Mouse (Mus musculus) embryonic facial prominence, embryonic 15.5 days (tissue): ENCODE results near the gene Hpcal1. TPM values are rescaled to one million over a fixed set of nuclear protein-coding genes. Genes with fewer than 3 reads are reported as not detected.
A peak's percentile ranks its signal among the peaks of the same experiment; 100 is the strongest.

Experiments
- ATAC-seq: fragments of 200-750 bp; cut with Nextera tagmentation; 2 replicates; pipeline ENCODE4 v1.8.0; 2017; ENCODE audit warnings: low read depth, moderate TSS enrichment; ENCODE audit not compliant: insufficient number of reproducible peaks, low FRiP score, low TSS enrichment
- H3K27ac ChIP-seq: fragments of 300-500 bp; sonication (generic); replicated peaks from 2 replicates; pipeline ENCODE4 v1.5.1; 2015; ENCODE audit warnings: mild to moderate bottlenecking, inconsistent platforms
- H3K27me3 ChIP-seq: fragments of 300-500 bp; sonication (generic); 2 replicates; pipeline ENCODE4 v1.6.1; 2015; ENCODE audit warnings: inconsistent platforms
- H3K36me3 ChIP-seq: fragments of 300-500 bp; sonication (generic); 2 replicates; pipeline ENCODE4 v1.6.1; 2015; ENCODE audit warnings: mild to moderate bottlenecking, inconsistent platforms
- H3K4me1 ChIP-seq: fragments of 300-500 bp; sonication (generic); 2 replicates; pipeline ENCODE4 v1.6.1; 2015; ENCODE audit warnings: inconsistent platforms
- H3K4me2 ChIP-seq: fragments of 300-500 bp; sonication (generic); replicated peaks from 2 replicates; pipeline ENCODE4 v1.6.1; 2015; ENCODE audit warnings: mild to moderate bottlenecking, inconsistent platforms
- H3K4me3 ChIP-seq: fragments of 300-500 bp; sonication (generic); replicated peaks from 2 replicates; pipeline ENCODE4 v1.5.1; 2015; ENCODE audit warnings: mild to moderate bottlenecking, inconsistent platforms
- H3K9ac ChIP-seq: fragments of 300-500 bp; sonication (generic); 2 replicates; pipeline ENCODE4 v1.6.1; 2015; ENCODE audit warnings: inconsistent platforms
- H3K9me3 ChIP-seq: fragments of 300-500 bp; sonication (generic); replicated peaks from 2 replicates; pipeline ENCODE4 v1.6.1; 2016; ENCODE audit warnings: inconsistent platforms
- WGBS: fragments of 180-500 bp; shearing (Covaris S2); methylation state at CpG from one replicate; pipeline ENCODE4 v1.1.7; 2015; 5-methylcytosine and 5-hydroxymethylcytosine counted together
- polyA plus RNA-seq: library from polyadenylated mRNA; unstranded; fragments of >200 nt; fragmentation: Nextera tagmentation; extraction: Ambion mirVana; gene quantifications from 2 replicates; pipeline ENCODE4 v1.2.1, GENCODE M21; 2015

The Hpcal1 gene
- polyA plus RNA-seq, 1 experiment from 2014 or later, result 60.5 TPM

DNA sequence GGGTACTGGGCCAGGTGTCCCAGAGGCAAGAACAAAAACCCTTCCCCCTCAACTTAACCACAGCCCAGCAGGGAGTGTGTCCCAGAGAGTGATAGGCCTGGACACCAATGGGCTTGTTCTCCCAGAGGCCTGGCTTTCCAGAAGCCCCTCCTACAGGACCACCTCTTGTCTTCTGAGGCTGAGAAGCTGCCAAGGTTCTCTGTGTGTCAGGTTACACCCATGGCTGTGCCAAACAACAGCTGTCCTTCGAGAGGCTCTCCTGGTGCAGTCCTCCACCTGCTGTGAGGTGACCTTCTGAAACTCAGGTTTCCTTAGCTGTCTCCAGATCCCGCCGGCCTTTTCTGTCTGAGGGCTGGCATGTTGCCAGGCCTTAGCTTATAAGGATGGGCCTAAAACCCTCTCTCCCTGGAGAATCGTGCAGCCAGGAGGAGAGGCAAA lies 29.2 kb upstream of the Hpcal1 start:
- Histone ChIP-seq H3K27me3 (no peaks in the 10 kb centered on the region), H3K9ac (no peak overlapping the region), H3K4me3 (no peak overlapping the region), H3K4me2 (no peak overlapping the region), H3K4me1 (peaks cover 11% of the 10 kb centered on the region), H3K36me3 (no peaks in the 10 kb centered on the region), H3K27ac (no peak overlapping the region), H3K9me3 (no peaks in the 10 kb centered on the region)
- WGBS, result 4% methylated on average over 4 of the region's 4 CpGs
- ATAC-seq, result peak; percentile 87

DNA sequence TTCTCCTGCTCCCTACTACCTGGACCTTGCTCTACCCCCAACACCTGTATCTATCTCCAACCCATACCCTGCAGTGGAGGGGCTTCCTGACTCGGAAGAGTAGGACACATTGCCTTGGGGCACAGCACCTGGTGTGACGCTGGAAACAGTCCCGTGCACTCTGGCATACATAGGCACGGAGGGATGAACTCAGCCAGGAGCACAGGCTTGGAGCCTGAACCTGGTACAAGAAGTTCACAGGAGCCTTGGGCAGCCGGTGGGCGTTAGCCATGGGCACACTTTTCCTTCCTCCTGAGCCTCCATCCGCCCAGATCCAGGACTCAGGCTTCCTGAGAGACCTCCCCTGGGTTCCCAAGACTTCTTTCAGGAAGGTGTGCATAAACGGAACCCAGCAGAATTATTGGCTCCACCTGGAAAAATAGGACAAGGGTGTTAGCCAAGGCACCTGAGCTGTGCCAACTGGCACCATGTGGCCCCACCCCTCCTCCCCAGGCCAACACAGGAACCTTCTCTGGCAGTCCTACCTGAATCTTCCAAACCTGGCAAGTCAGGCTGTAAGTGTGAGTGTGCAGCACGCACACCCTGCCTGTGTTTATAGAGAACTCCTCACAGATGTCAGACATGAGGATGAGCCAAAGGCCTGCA lies 26.5 kb upstream of the Hpcal1 start:
- WGBS, result 71% methylated on average over 9 of the region's 9 CpGs

DNA sequence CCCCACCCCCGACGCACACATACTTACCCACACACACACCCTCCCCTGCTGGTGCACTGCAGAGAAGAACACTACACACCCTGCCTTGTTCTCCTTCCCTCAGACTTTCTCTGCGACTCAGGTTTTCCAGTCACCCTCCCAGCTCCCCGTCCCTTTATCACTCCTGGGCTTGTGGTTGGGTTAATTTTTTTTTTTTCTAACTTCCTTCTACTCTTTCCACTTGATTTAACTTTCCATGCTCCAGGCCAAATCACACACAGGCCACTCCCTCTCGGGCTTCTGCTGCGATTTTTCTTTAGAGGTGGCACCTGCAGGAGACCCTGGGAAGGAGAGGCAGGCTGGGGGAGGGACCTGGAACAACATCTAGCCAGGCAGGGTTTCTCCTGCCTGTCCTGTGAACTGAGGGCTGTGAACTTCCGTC lies 24.7 kb upstream of the Hpcal1 start:
- Histone ChIP-seq H3K4me2 (no peak overlapping the region), H3K4me1 (peaks cover 11% of the 10 kb centered on the region), H3K9me3 (no peaks in the 10 kb centered on the region), H3K4me3 (no peak overlapping the region), H3K27me3 (no peaks in the 10 kb centered on the region), H3K27ac (no peak overlapping the region), H3K9ac (no peak overlapping the region), H3K36me3 (no peaks in the 10 kb centered on the region)
- no peak for ATAC-seq
- 44% methylated on average over 7 of the region's 7 CpGs for WGBS

More for the DNA sequence above, 26.5 kb upstream of the Hpcal1 start:
- ATAC-seq, result no peak
- Histone ChIP-seq H3K4me3 (no peak overlapping the region), H3K27me3 (no peaks in the 10 kb centered on the region), H3K27ac (no peak overlapping the region), H3K4me2 (no peak overlapping the region), H3K36me3 (no peaks in the 10 kb centered on the region), H3K9me3 (no peaks in the 10 kb centered on the region), H3K4me1 (peaks cover 11% of the 10 kb centered on the region), H3K9ac (no peak overlapping the region)

DNA sequence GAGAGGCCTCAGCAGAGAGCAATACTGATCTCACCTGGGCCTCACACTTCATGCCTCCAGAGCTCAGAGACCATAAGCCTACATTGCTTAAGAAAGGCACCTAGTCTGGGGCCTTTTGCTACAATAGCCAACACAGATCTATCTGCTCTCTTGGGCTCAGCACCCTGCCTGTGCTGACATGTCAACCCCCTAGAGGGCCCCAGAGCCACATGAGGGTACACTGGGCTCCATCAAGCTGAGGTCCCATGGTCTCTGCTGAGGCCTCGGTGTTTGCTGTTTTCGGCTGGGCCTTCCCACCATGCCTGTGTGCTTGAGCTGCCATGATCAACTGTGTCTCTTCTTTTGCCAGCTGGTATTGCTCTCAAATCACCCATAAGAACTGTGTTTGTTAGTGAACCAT lies 24.0 kb upstream of the Hpcal1 start:
- H3K9ac ChIP-seq, result no peak overlapping the region
- H3K36me3 ChIP-seq, result no peaks in the 10 kb centered on the region
- no peak overlapping the region for H3K4me3 ChIP-seq
- no peak overlapping the region for H3K27ac ChIP-seq
- H3K9me3 ChIP-seq, result no peaks in the 10 kb centered on the region
- H3K4me1 ChIP-seq, result peaks cover 7% of the 10 kb centered on the region
- no peak for ATAC-seq
- no peak overlapping the region for H3K4me2 ChIP-seq
- WGBS, result 82% methylated on average over 2 of the region's 2 CpGs
- H3K27me3 ChIP-seq, result no peaks in the 10 kb centered on the region

- H3K27me3 ChIP-seq, result no peaks in the 10 kb centered on the region
- H3K36me3 ChIP-seq, result no peaks in the 10 kb centered on the region
- no peak overlapping the region for H3K4me3 ChIP-seq
- no peak overlapping the region for H3K27ac ChIP-seq
- no peak for ATAC-seq
- 60% methylated on average over 7 of the region's 7 CpGs for WGBS
- no peak overlapping the region for H3K9ac ChIP-seq
- H3K9me3 ChIP-seq, result no peaks in the 10 kb centered on the region
- H3K4me2 ChIP-seq, result no peak overlapping the region
- no peaks in the 10 kb centered on the region for H3K4me1 ChIP-seq
Observed at GRCm38 (mm10) chr12:17673729-17674128, 16.9 kb upstream of the Hpcal1 start.

DNA sequence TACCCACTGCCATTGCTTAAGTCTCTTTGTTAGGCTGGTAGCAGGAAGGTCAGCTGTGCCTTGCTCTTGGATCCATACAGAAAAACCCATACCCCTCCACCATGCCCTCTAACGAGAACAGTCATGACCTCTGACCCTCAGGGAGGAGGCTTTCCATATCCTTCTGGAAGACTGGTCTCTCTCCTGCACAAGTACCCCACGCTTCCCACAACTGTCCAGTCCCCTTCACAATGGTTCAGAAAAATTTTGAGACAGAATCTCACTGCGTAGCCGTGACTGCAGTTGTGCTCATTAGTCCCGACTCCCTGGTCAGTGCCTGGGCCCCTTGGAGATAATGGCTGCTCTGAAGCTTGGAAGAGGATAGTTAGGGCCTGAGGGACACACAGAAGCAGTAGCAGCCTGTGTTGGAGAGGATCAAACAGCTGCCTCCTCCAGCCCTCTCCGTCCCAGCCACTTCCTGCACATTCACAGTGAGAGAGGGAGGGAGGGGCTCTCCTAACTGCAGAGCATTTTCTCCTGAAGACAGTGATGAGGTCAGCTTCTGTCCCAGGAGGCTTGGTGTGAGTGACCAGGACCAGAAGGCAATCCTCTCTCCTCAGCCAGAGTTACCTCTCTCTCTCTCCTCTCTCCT lies 16.4 kb upstream of the Hpcal1 start:
- Histone ChIP-seq H3K27ac (no peak overlapping the region), H3K9me3 (no peaks in the 10 kb centered on the region), H3K9ac (no peak overlapping the region), H3K4me3 (no peak overlapping the region), H3K36me3 (no peaks in the 10 kb centered on the region), H3K4me2 (no peak overlapping the region), H3K27me3 (no peaks in the 10 kb centered on the region), H3K4me1 (no peaks in the 10 kb centered on the region)
- 45% methylated on average over 6 of the region's 6 CpGs for WGBS
- no peak for ATAC-seq

DNA sequence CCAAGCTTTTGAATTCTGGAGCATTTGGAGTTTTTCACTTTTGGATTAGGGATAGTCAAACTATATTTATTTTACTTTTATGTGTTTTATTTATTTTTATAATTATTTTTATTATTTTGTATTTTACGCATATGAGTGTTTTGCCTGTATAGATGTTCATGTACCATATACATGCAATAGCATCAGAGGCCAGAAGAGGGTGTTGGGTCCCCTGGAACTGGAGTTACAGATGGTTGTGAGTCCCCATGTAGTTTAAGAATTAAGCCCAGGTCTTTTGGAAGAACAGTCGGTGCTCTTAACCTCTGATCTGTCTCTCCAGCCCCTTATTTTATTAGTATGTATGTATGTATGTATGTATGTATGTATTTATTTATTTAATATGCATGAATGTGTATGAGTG lies 12.9 kb upstream of the Hpcal1 start:
- WGBS, result 81% methylated on average over 2 of the region's 2 CpGs
- Histone ChIP-seq H3K36me3 (no peaks in the 10 kb centered on the region), H3K9ac (no peak overlapping the region), H3K27me3 (no peaks in the 10 kb centered on the region), H3K9me3 (no peaks in the 10 kb centered on the region), H3K27ac (no peak overlapping the region), H3K4me2 (no peak overlapping the region), H3K4me3 (no peak overlapping the region), H3K4me1 (no peaks in the 10 kb centered on the region)
- no peak for ATAC-seq

DNA sequence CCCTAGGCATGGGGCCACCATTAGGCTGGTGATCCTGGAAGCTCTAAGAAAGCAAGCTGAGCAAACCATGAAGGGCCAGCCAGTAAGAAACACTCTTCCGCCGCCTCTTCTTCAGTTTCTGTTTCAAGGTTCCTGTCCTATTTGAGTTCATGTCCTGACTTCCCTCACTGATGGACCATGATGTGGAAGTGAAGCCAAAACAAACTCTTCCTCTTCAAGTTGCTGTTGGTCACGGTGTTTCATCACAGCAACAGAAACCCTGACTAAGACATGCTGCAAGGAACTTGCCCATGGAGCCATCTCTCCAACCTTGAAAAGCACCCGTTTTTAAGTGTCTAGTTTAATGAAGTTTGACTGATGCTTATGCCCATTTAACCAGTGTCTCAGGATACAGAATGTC lies 11.1 kb upstream of the Hpcal1 start:
- no peak for ATAC-seq

DNA sequence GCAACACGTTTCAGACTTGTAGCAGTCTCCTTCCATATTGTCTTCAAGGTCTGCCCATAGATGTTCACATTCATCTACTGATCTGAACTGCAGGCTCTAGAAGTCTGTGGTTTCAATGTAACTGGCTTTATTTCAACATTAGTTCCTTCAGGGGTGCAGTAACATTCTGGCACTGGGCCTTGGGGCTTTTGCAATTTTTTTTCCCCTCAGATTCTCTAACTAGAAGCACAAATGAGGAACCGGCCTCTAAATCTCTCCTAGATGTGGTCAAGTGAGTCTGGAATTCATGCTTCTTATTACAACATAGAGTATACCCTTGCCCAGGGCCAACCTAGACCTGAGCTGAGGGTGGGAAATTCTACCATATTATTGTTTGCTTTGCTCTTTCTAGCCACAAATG lies 8.5 kb upstream of the Hpcal1 start:
- H3K36me3 ChIP-seq, result no peaks in the 10 kb centered on the region
- WGBS, result 64% methylated on average over 2 of the region's 2 CpGs
- ATAC-seq, result no peak
- H3K4me1 ChIP-seq, result no peaks in the 10 kb centered on the region
- H3K9ac ChIP-seq, result no peak overlapping the region
- H3K4me3 ChIP-seq, result no peak overlapping the region
- H3K4me2 ChIP-seq, result no peak overlapping the region
- no peak overlapping the region for H3K27ac ChIP-seq
- no peaks in the 10 kb centered on the region for H3K27me3 ChIP-seq
- H3K9me3 ChIP-seq, result no peaks in the 10 kb centered on the region

More for the DNA sequence above, 11.1 kb upstream of the Hpcal1 start:
- Histone ChIP-seq H3K9me3 (no peaks in the 10 kb centered on the region), H3K4me3 (no peak overlapping the region), H3K27ac (no peak overlapping the region), H3K27me3 (no peaks in the 10 kb centered on the region), H3K4me2 (no peak overlapping the region), H3K36me3 (no peaks in the 10 kb centered on the region), H3K9ac (no peak overlapping the region), H3K4me1 (no peaks in the 10 kb centered on the region)
- 86% methylated on average over 4 of the region's 4 CpGs for WGBS

DNA sequence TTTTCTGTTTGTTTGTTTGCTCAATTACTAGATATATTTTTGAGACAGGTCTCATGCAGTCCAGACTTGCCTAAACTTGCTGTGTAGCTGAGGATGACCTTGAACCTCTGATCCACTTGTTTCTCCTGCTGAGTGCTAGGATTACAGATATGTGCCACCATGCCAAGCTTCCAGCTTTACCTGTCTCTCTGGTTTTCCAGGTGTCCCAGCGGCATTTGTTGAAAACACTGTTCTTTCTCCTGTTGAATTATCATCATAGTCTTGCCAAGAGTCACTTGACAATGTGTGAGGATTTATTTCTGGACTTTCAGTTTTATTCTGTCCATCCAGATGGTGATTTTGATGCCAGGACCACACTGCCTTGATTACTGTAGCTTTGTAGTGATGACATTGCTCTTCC lies 6.3 kb upstream of the Hpcal1 start:
- Histone ChIP-seq H3K27me3 (no peaks in the 10 kb centered on the region), H3K9ac (no peak overlapping the region), H3K4me1 (no peaks in the 10 kb centered on the region), H3K4me3 (no peak overlapping the region), H3K36me3 (no peaks in the 10 kb centered on the region), H3K9me3 (no peaks in the 10 kb centered on the region), H3K27ac (no peak overlapping the region), H3K4me2 (no peak overlapping the region)
- 80% methylated on average over 1 of the region's 1 CpGs for WGBS
- ATAC-seq, result no peak

DNA sequence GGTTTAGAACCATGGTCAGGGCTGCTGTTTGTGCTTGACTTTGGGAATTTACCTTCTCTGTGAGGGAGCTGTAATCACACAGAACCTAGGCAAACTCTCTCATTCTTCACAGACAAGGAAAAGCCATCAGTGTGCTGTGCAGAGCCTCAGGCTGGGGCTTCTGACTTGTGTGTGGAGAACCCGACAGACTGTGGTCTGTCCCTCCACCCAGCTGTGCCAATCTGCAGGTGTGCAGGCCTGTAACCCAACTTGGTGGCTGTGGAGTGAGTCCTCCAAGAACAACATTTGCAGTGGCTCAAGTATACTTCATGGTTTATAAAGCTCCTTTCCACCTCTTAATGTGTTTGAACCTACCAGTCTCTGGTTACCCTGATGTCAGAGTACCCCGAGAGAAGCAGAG lies 4.5 kb upstream of the Hpcal1 start:
- Histone ChIP-seq H3K9ac (no peak overlapping the region), H3K36me3 (no peaks in the 10 kb centered on the region), H3K4me1 (0 out of 2 replicates have a peak, but pooled peaks cover 6% of the 10 kb centered on the region), H3K27ac (no peak overlapping the region), H3K4me3 (no peak overlapping the region), H3K9me3 (no peaks in the 10 kb centered on the region), H3K27me3 (no peaks in the 10 kb centered on the region), H3K4me2 (no peak overlapping the region)
- 63% methylated on average over 2 of the region's 2 CpGs for WGBS
- ATAC-seq, result no peak

- Histone ChIP-seq H3K9ac (no peak overlapping the region), H3K4me2 (no peak overlapping the region), H3K27me3 (no peaks in the 10 kb centered on the region), H3K9me3 (no peaks in the 10 kb centered on the region), H3K36me3 (no peaks in the 10 kb centered on the region), H3K27ac (no peak overlapping the region), H3K4me3 (no peak overlapping the region), H3K4me1 (peaks cover 33% of the 10 kb centered on the region)
- 95% methylated on average over 3 of the region's 3 CpGs for WGBS
- no peak for ATAC-seq
Observed at GRCm38 (mm10) chr12:17688913-17689312, 1.7 kb upstream of the Hpcal1 start.
